Mouse (Mus musculus) E14TG2a.4 (cell line): ENCODE measurements around the gene Rab26.

Source experiments
- CTCF ChIP-seq: conservative IDR thresholded peaks from 2 replicates; pipeline ENCODE4 v1.5.1; 2014; ENCODE audit warnings: low read length
- POU5F1 ChIP-seq: IDR thresholded peaks from 2 replicates; pipeline ENCODE4 v1.6.1; 2014; ENCODE audit warnings: low read length, borderline replicate concordance

DNA sequence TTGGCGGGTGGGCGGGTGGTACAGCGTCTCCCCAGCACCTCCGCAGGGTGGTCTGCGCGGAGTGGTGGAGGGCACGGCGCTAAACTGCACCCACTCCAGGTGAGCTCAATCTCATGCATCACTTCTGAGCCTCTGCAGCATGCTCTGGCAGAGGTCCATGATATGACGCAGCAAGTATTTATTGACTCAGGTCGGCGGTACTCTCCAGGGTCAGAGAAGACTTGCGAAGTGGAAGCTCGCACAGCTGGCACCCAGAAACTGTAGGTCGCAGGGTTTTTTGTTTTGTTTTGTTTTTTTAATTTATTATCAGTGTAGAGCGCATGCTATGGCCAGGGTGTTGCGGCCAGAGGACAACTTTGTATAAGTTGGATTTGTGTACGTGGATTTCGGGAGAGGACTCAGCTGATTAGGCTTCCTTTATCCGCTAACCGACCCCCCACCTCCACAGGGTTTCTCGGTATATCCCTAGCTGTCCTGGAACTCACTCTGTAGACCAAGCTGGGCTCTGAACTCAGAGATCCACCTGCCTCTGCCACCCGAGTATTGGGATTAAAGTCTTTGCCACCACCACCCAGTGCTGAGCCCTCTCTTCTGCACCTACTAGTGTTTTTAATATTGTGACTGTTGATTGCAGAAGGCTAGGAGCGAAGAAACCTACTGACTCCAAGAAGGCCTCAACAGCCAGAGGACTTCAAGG lies 15.1 kb upstream of the Rab26 start:
- no peak for TF ChIP-seq CTCF
- no peak for TF ChIP-seq POU5F1
